Mouse (Mus musculus) adrenal gland, postnatal 25 days (tissue): ENCODE data around the gene Mitf. TPM values are rescaled to one million over a fixed set of nuclear protein-coding genes. Genes with fewer than 3 reads are reported as not detected.

ENCODE experiments used
- DNase-seq: peaks from one replicate; pipeline ENCODE4 v3.0.0; 2021; ENCODE audit warnings: mixed read lengths
- total RNA-seq: library from RNA; stranded (reverse); gene quantifications from 2 replicates; pipeline ENCODE4 v1.2.3, GENCODE M21; 2021

Gene Mitf
- total RNA-seq, 1 experiment from 2014 or later: 7.6 TPM

DNA sequence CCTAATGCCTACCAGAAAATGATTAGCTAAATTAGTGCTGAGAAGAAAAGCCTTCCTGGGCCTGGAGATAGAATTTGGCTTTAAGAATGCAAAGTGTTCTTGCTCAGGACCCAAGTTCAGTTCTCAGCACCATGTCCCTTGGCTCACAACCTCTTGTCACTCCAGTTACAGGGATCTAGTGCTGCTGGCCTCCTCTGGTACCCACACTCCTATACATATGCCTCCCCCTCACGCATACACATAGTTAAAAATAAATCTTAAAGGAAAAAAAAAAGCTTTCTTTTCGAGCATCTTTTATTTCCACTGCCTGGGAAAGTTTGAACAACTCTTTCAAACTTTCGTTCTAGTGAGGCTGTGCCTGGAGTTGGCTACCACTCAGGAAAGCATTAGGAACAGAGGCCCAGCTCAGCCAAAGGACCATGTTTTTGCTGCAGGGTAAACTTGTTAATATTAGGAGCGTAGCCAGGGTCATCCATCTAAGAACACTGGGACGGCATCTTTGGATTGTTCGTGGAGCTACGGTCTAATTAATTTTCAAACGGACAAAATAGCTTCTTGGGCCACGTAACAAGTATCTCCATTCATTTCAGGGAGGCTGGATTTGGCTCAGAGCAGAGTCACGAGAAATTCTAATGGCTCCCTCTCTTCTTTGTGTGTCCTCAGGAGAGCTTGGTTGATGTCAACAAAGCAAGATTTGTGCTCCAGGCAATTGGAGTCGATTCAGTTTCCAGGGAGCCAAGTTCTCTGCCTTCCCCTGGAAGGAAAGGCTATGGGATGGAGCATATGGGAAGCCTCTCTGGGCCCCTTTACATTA, 239.7 kb downstream of the Mitf start:
- no peak for DNase-seq

DNA sequence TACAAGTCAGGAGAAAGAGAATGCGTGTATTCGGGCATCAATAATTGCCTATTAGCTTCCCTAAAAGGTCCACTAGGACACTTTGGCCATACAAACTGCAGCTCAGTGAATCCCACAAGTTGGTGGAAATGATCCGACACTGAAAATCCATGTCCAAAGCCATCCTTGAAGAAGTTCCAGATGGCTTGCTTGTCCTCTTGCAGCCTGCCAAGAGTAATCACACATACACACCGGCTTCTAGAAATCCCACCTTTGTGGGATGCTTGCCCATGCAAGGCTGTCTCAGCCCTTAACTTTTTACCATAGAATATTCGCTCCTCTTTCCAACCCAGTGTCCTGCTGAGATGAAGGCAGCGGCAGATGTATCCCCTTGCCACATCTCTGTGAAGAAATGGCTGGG, 240.9 kb downstream of the Mitf start:
- no peak for DNase-seq

DNA sequence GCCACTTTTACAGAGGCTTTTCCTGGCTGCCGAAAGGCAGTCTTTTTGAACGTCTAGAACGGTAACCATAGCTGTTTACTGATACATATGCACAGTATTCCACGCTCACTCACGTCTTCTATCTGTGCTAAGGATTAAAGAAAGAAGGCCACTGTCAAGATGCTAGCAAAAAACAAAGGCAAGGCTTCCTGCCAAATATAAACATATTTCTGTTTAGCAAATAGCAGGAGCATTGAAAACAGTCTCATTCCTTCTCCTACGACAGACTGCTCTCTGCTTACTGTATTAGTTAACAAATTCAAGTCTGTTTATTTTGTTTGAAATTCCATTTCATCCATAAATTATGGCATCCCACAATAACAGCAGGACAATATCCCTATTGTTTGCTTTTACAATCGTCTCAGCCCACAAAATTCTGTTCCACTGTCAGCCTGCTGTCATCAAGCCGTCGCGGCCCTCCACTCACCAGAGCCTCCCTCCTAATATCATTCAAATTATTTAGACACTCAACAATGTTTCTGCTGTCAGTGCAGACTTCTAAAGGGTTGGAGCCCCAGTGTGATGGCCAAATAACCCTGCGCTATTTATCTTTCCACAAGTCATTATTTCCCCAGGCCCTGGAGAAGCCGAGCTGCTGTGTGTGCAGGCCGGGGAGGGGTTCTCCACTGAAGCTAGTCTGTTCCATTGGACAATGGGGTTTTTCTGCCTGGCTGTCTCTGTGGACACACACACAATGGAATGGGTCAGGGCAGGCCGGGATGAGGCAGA, 242.0 kb downstream of the Mitf start:
- DNase-seq: no peak

DNA sequence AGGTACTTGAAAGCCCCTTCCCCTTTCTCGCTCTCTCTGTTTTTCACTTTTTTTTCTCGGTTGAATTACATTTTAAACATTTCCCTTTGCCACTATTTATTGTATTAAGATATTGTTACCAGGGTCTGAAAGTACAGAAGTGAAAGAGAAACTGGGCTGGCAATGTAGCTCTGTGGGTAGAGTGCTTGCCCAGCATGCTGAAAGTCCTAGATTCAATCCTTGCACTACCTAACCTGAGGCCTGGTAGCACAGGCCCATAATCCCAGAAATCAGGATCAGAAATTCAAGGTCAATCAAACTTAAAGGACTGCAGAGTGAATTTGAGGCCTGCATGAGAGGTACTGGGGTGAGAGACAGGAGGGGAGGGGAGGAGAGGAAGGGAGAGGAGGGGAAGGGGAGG, 242.7 kb downstream of the Mitf start:
- no peak for DNase-seq

DNA sequence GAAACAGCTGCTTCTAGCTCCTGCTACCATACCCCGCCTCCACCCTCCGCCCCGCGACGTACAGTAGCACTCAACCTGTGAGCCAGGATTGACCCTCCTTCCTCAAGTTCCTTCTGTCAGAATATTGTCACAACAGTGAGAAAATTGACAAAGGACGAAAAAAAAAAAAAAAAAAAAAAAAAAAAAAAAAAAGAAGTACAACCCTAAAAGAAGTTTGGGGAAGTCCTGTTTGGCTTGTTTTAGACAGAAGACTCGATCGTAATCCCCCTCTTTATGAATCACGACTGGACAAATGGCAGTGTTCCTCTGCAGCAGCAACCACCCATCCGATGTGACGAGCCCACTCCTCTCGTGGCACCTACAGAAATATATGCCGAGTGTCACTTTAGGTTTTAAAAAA, 255.0 kb downstream of the Mitf start:
- DNase-seq: no peak

DNA sequence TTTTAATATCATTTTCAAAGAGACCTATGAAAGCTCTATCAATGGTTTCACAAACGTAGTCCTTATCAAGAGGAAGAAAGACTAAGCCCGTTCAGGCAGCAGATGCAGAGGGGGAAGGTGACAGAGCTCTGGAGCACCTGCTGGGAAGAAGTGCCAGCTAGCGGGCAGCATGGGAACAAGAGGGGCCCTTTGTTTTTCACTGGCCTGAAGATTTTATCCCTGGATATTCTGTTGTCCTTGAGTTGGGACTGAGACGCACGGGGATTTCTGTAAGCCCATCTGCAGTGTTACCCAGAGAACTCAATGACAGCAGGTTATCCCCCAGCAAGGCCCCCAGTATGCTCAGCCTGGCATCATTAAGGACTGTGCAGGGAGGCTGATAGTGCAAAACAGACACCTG, 258.1 kb downstream of the Mitf start:
- DNase-seq: no peak

DNA sequence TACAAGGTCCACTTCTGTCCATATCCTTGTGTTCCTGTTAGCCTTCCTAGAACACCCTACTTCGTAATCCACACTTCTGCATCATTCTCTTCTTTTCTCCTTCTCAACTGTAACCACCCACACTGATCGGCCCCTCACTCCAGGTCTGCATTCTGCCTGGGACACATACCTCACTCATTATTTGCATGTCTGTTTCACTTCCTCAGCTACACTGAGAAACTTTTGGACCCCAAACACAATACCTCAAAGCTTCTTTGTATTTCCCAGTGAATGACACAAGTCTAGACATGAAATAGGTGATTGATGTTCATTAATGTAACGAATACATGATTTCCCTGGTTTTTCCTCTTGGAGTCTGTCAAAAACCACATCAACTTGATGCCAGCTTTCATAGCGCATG, 259.6 kb downstream of the Mitf start:
- no peak for DNase-seq

Other genes starting within 250 kb of the Mitf start
- 21.3 and 25.3 TPM in 2 replicates for gene Frmd4b, start 189.5 kb upstream of the Mitf start, total RNA-seq